Mouse (Mus musculus) midbrain, postnatal 0 days (tissue): ENCODE data around the gene Abi1. TPM values are rescaled to one million over a fixed set of nuclear protein-coding genes. Genes with fewer than 3 reads are reported as not detected.
"Not testable (repeated sequence)": the region's sequence is repeated elsewhere in the genome, so short reads cannot be mapped to it uniquely, and the experiment has no call there.

Experiments used
- ATAC-seq: fragments of 200-750 bp; cut with Nextera tagmentation; 2 replicates; pipeline ENCODE4 v1.8.0; 2017; ENCODE audit warnings: moderate number of reproducible peaks, mild to moderate bottlenecking, moderate TSS enrichment, moderate library complexity; ENCODE audit not compliant: low FRiP score
- DNase-seq: peaks from one replicate; pipeline ENCODE4 v3.0.0-alpha.2; 2015; ENCODE audit warnings: low spot score
- H3K27ac ChIP-seq: fragments of 300-500 bp; sonication (generic); 2 replicates; pipeline ENCODE4 v1.5.1; 2014; ENCODE audit warnings: low read depth, mild to moderate bottlenecking, low read length, mixed read lengths
- H3K27me3 ChIP-seq: fragments of 300-500 bp; sonication (generic); 2 replicates; pipeline ENCODE4 v1.6.1; 2014; ENCODE audit warnings: low read length, control low read depth, mixed read lengths; ENCODE audit not compliant: insufficient read depth
- H3K36me3 ChIP-seq: fragments of 300-500 bp; sonication (generic); 2 replicates; pipeline ENCODE4 v1.6.1; 2014; ENCODE audit warnings: low read length, control low read depth, mixed read lengths; ENCODE audit not compliant: insufficient read depth
- H3K4me1 ChIP-seq: fragments of 300-500 bp; sonication (generic); 2 replicates; pipeline ENCODE4 v1.6.1; 2014; ENCODE audit warnings: mild to moderate bottlenecking, control low read depth, antibody characterized with exemption, low read length, mixed read lengths; ENCODE audit not compliant: insufficient read depth
- H3K4me2 ChIP-seq: fragments of 300-500 bp; sonication (generic); 2 replicates; pipeline ENCODE4 v1.6.1; 2014; ENCODE audit warnings: low read depth, mild to moderate bottlenecking, low read length, mixed read lengths; ENCODE audit not compliant: poor library complexity, severe bottlenecking
- H3K4me3 ChIP-seq: fragments of 300-500 bp; sonication (generic); 2 replicates; pipeline ENCODE4 v1.5.1; 2014; ENCODE audit warnings: low read depth, mild to moderate bottlenecking, low read length, moderate library complexity
- H3K9ac ChIP-seq: fragments of 300-500 bp; sonication (generic); replicated peaks from 2 replicates; pipeline ENCODE4 v1.6.1; 2014; ENCODE audit warnings: mild to moderate bottlenecking, low read length, moderate library complexity, mixed read lengths; ENCODE audit not compliant: poor library complexity, severe bottlenecking
- H3K9me3 ChIP-seq: fragments of 300-500 bp; sonication (generic); 2 replicates; pipeline ENCODE4 v1.6.1; 2016; ENCODE audit warnings: low read length, control low read depth
- CTCF ChIP-seq: IDR thresholded peaks from 2 replicates; pipeline ENCODE4 v1.5.1; 2016; ENCODE audit warnings: antibody characterized with exemption, mild to moderate bottlenecking
- WGBS: fragments of 180-500 bp; shearing (Covaris S2); extraction: QIAGEN DNeasy Blood & Tissue Kit; methylation state at CpG from one replicate; pipeline ENCODE4 v1.1.7; 2014; 5-methylcytosine and 5-hydroxymethylcytosine counted together
- polyA plus RNA-seq: library from polyadenylated mRNA; unstranded; fragments of >200 nt; fragmentation: Nextera tagmentation; extraction: Ambion mirVana; gene quantifications from 2 replicates; pipeline ENCODE4 v1.2.1, GENCODE M21; 2015
- total RNA-seq: library from RNA; depleted of rRNA; stranded (reverse); fragments of >200 nt; gene quantifications from 2 replicates; pipeline ENCODE4 v1.2.3, GENCODE M21; 2014

Abi1 gene
- total and polyA plus RNA-seq, 2 experiments from 2014 or later, result 68.6 to 206 TPM

DNA sequence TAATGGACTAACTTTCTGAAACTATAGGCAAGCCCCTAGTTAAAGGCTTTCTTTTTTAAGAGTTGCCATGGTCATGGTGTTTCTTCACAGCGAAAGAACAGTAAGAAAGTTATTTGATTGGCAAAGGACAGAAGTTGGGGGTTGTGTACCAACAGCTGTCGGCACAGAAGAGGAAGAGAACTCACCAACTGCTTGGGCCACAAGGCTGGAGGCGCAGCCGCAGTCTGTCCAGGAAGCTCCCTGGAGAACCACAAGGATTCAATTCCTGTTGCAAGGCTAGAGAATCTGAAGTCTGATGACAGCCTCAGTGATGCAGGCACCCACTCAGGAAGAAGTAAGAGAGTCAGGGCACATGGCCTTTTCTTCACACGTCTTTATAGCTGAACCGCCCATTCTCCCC lies 12.5 kb upstream of the Abi1 start:
- Histone ChIP-seq H3K4me1 (no peaks in the 10 kb centered on the region), H3K27me3 (no peaks in the 10 kb centered on the region), H3K4me2 (no peak overlapping the region), H3K9me3 (no peaks in the 10 kb centered on the region), H3K27ac (no peak overlapping the region), H3K4me3 (no peak overlapping the region), H3K9ac (no peak overlapping the region), H3K36me3 (no peaks in the 10 kb centered on the region)
- DNase-seq (no peak), ATAC-seq (no peak)
- TF ChIP-seq CTCF, result no peak
- WGBS, result 85% methylated on average over 6 of the region's 6 CpGs

DNA sequence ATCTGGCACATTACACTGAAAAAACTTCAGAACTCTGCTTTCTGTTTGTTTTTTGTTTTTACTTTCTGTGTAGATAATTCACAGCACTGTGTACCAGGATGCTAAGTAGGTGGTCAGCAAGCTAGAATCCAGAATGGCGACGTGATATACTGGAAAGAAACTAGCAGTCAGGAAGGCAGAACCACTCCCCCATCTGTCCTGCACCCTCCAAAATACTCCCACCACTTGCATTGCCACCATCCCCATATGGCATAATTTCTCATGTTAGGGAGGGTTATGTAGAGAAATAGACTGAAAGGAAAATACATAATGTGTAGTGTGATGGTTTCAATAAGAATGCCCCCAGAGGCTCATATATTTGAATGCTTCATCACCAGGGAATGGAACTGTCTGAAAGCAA lies 11.8 kb upstream of the Abi1 start:
- H3K4me2 ChIP-seq, result no peak overlapping the region
- no peak for ATAC-seq
- no peaks in the 10 kb centered on the region for H3K36me3 ChIP-seq

DNA sequence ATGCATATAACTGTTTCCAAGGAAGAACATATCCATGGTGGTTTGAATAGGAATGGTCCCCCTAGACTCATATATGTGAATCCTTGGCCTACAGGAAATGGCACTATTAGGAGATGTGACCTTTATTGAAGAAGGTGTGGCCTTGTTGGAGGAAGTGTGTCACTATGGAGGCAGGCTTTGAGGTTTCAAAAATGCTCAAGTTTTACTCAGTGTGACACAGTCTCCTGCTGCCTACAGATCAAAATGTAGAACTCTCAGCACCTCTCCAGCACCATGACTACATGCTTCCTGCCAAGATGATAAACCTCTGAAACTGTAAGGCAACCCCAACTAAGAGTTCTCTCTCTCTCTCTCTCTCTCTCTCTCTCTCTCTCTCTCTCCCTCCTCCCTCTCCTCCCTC lies 8.0 kb upstream of the Abi1 start:
- Histone ChIP-seq H3K4me2 (no peak overlapping the region), H3K9me3 (no peaks in the 10 kb centered on the region), H3K4me3 (no peak overlapping the region), H3K27ac (no peak overlapping the region), H3K36me3 (no peaks in the 10 kb centered on the region), H3K4me1 (no peaks in the 10 kb centered on the region), H3K27me3 (no peaks in the 10 kb centered on the region), H3K9ac (no peak overlapping the region)
- no peak for TF ChIP-seq CTCF
- ATAC-seq, result no peak
- DNase-seq, result no peak

More for the DNA sequence above, 11.8 kb upstream of the Abi1 start:
- H3K4me3 ChIP-seq, result no peak overlapping the region
- H3K9me3 ChIP-seq, result no peaks in the 10 kb centered on the region
- H3K4me1 ChIP-seq, result no peaks in the 10 kb centered on the region
- 81% methylated on average over 2 of the region's 2 CpGs for WGBS
- no peak overlapping the region for H3K27ac ChIP-seq
- no peak overlapping the region for H3K9ac ChIP-seq
- no peak for DNase-seq
- no peak for TF ChIP-seq CTCF
- H3K27me3 ChIP-seq, result no peaks in the 10 kb centered on the region

DNA sequence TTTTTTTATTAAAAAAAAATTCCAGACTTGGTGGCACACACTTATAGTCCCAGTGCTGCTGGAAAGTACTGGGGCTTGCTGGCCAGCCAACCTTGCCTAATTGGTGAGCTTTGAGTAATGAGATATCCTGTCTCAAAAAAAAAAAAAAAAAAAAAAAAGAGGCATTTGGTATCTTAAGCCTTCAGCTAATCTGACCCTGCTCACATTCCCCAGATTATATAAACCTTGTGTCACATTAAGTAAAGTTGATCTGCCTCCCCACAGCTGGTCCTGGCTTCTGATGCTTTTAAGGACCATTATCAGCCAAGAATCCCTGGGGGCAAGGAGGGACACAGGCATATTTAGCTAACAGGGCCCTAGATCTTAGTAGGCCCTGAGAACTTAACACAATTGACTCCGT lies 5.7 kb upstream of the Abi1 start:
- no peaks in the 10 kb centered on the region for H3K9me3 ChIP-seq
- DNase-seq, result no peak
- no peak overlapping the region for H3K9ac ChIP-seq
- no peak overlapping the region for H3K27ac ChIP-seq
- ATAC-seq, result no peak
- TF ChIP-seq CTCF, result no peak
- H3K4me1 ChIP-seq, result no peaks in the 10 kb centered on the region
- H3K4me2 ChIP-seq, result no peak overlapping the region
- H3K27me3 ChIP-seq, result no peaks in the 10 kb centered on the region
- 50% methylated on average over 1 of the region's 1 CpGs for WGBS
- no peaks in the 10 kb centered on the region for H3K36me3 ChIP-seq
- no peak overlapping the region for H3K4me3 ChIP-seq

DNA sequence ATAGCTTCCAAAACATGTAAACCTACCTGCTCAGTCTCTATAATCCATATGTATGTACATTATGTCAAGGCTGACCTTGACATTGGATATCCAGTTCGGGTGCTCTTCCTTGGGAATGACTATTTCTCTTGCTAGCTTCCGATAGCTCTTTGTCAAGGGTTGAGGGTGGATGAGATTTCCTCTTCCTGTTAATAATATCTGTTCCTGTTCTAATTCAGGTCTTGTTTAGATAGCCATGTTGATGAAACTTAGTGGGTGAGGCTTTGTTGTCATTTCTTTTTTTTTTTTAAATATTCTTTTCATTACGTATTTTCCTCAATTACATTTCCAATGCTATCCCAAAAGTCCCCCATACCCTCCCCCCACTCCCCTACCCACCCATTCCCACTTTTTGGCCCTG lies 2.1 kb upstream of the Abi1 start:
- H3K27ac ChIP-seq, result no peak overlapping the region
- H3K9me3 ChIP-seq, result no peaks in the 10 kb centered on the region
- WGBS, result 92% methylated on average over 3 of the region's 3 CpGs
- no peak overlapping the region for H3K9ac ChIP-seq
- no peak overlapping the region for H3K4me2 ChIP-seq
- no peak for DNase-seq
- H3K36me3 ChIP-seq, result no peaks in the 10 kb centered on the region
- H3K4me3 ChIP-seq, result no peak overlapping the region
- H3K4me1 ChIP-seq, result peaks cover 8% of the 10 kb centered on the region
- H3K27me3 ChIP-seq, result no peaks in the 10 kb centered on the region
- no peak for TF ChIP-seq CTCF
- ATAC-seq, result no peak

DNA sequence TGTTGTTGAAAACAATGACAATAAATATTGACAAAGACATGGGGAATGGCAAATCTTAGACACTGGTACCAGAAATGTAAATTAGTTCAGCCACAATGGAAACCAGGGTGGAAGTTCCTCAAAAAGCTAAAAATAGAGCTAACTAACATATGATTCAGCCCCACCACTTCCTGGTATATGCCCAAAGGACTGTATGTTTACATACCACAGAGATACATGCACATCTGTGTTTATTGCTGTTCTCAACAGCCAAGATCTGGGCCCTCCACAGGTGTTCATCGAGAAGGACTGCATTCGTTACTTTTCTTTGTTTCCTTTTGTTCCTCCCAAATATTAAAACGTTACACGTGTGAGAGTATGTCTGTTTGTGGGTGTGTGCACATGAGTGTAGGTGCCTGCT lies 1.4 kb upstream of the Abi1 start:
- H3K27ac ChIP-seq, result no peak overlapping the region
- no peak for ATAC-seq
- H3K4me2 ChIP-seq, result no peak overlapping the region
- WGBS, result 81% methylated on average over 4 of the region's 4 CpGs
- H3K4me3 ChIP-seq, result no peak overlapping the region
- DNase-seq, result no peak
- no peaks in the 10 kb centered on the region for H3K36me3 ChIP-seq
- TF ChIP-seq CTCF, result no peak
- H3K4me1 ChIP-seq, result peaks cover 8% of the 10 kb centered on the region
- no peak overlapping the region for H3K9ac ChIP-seq
- no peaks in the 10 kb centered on the region for H3K9me3 ChIP-seq
- no peaks in the 10 kb centered on the region for H3K27me3 ChIP-seq

DNA sequence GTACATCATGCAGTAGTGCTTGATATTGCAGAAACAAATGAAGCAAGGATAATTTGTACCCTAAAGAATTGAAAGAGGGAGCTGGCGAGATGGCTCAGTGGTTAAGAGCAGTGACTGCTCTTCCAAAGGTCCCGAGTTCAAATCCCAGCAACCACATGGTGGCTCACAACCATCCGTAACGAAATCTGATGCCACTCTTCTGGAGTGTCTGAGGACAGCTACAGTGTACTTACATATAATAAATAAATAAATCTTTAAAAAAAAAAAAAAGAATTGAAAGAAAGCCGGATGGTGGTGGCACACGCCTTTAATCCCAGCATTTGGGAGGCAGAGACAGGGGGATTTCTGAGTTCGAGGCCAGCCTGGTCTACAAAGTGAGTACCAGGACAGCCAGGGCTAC lies 649 bp upstream of the Abi1 start:
- not testable (repeated sequence) for H3K27ac ChIP-seq, H3K9me3 ChIP-seq, H3K4me2 ChIP-seq, H3K4me1 ChIP-seq, H3K9ac ChIP-seq, H3K27me3 ChIP-seq, H3K36me3 ChIP-seq, DNase-seq, ATAC-seq, H3K4me3 ChIP-seq
- 89% methylated on average over 7 of the region's 7 CpGs for WGBS
